Mouse (Mus musculus): ENCODE measurements around the gene Sh3bgrl. TPM values are rescaled to one million over a fixed set of nuclear protein-coding genes. Genes with fewer than 3 reads are reported as not detected.

Sh3bgrl gene
- total RNA-seq, 2 experiments from 2014 or later, result 115 to 118 TPM

- no peak for DNase-seq (ENCODE audit: low spot score in 2 of 2)
These were observed 34.9 kb downstream of the Sh3bgrl start for GRCm38 (mm10) chrX:109130066-109130465.

DNA sequence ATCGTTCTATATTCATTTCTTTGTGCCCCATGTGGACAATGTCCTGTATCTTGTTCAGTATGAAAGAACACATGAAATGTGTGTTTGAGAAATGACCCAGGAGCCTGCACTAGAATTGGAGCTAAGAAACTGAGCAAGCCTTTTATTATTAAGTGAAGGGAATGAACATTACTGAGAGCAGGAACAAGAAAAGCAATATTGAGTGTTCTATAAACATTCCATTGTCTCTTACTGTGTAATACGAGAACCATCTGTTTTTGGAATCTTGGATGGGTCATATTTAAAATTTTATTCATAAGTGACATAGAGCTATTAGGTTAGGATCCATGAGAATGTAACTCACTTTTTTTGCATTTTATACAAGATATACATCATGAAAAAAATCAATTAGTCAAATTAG is 36.7 kb downstream of the Sh3bgrl start:
- DNase-seq (ENCODE audit: low spot score in 2 of 2), result no peak

DNA sequence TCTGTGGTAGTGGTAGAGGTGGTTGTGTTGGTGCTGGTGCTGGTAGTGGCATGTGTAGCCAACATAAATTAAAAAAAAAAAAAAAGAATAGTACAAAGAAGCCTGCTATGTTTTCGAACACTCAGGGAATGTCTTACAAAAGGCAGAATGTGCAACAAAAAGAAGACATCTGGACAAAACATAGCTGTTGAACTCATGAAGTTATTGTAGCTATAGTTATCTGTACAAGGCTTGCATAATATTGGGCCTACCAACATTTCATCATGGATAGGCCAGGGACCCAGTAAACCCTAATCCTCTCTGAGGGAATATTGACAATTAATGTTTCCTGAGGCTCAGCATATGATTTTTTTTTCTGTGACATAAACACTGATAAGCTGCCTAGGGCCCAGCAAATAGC is 37.3 kb downstream of the Sh3bgrl start:
- DNase-seq (ENCODE audit: low spot score in 2 of 2), result no peak

DNA sequence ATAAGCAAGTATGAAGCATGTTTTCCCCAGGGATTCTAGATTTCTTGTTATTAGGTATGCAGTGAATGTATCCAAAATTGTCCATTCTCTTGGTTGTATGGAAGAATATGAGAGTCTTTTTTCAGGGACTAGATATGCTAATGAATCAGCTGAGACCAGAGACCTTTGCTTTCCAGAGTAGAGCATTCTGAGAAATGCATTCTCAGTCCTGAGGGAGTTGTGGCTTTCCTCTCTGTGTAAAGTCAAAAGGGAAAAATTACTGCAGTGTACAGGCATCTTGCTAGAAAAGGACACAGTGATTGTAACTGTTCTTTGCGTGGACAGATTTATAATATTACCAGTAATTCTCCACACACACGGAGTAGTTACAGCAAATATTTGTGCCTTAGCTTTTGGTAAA is 38.3 kb downstream of the Sh3bgrl start:
- no peak for DNase-seq (ENCODE audit: low spot score in 2 of 2)

DNA sequence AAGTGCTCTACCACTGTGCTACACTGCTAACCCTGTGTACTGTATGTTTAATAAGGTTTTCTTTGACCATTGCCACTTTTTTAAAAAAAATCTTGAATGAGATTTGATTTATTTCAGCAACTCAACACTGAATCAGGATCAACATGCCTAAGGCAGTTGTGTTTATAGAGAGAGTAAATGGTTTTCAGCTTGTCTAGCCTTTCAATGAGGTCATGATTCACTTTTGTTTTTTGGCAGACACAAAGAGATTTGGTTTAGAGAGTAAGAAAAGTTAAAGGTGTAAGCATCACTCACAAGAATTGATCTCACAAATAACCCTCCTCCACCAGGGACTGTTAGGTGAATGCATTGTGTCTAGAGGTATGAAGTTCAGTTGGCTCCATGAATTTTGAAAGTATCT is 41.1 kb downstream of the Sh3bgrl start:
- no peak for DNase-seq (ENCODE audit: low spot score in 2 of 2)

GRCm38 (mm10) chrX:109136820-109137219 is 41.7 kb downstream of the Sh3bgrl start:
- no peak for DNase-seq (ENCODE audit: low spot score in 2 of 2)

GRCm38 (mm10) chrX:109137295-109137694 is 42.1 kb downstream of the Sh3bgrl start:
- no peak for DNase-seq (ENCODE audit: low spot score in 2 of 2)

GRCm38 (mm10) chrX:109141337-109141870 is 46.2 kb downstream of the Sh3bgrl start:
- no peak for DNase-seq (ENCODE audit: low spot score in 2 of 2)

DNA sequence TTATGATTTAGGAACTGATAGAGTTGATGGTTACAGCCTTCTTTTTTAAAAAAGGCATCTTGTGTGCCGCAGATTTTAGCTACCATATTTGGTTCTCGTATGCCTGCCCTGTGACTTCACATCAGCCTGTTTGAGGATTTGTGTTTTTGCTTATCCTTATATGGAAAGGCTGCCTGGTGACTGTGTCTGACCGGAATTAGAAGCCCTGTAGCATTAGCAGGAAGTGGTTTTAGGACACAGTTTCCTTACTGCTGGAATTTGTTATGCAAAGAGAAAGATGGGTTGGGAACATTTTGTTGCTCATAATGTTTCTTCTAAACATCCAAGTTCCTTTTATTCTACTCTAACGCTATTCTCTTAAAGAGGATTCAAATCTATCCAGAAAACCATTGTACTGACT is 47.1 kb downstream of the Sh3bgrl start:
- no peak for DNase-seq (ENCODE audit: low spot score in 2 of 2)

DNA sequence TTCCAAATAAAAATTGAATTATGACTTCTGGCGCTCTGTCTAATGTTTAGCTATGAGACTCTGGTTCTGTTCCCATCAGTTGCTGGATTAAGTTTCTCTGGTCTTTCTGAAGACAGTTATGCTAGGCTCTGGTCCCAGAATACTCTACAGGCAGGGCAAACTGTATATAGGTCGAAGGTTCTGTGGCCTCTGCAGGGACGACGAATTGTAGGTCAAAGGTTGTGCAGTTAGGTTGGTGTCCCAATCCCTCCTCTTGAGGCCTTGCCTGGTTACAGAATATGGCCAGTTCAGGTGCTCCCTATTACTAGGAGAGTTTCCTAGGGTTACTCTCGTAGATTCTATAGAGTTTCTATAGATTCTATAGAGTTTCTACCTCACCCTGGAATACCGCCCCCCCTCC is 50.6 kb downstream of the Sh3bgrl start:
- DNase-seq (ENCODE audit: low spot score in 2 of 2), result no peak

GRCm38 (mm10) chrX:109147108-109147507 is 51.9 kb downstream of the Sh3bgrl start:
- no peak for DNase-seq (ENCODE audit: low spot score in 2 of 2)

DNA sequence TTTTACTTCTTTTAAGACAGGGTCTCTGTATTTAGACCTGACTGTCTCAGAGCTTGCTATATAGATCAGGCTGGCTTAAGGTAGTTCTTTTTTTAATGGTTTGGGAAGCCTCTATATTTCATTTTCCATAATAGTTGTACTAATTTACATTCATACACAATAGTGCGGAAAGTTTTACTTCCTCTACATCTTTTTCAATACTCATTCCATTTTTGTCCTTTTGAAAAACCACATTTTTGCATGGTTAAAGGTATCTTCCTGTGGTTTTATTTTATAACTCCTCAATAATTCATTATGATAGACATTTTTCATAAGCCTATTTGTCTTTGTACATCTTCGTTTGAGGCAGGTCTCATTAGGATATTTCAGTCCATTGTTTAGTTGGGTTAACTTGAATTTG is 56.1 kb downstream of the Sh3bgrl start:
- DNase-seq (ENCODE audit: low spot score in 2 of 2), result no peak

DNA sequence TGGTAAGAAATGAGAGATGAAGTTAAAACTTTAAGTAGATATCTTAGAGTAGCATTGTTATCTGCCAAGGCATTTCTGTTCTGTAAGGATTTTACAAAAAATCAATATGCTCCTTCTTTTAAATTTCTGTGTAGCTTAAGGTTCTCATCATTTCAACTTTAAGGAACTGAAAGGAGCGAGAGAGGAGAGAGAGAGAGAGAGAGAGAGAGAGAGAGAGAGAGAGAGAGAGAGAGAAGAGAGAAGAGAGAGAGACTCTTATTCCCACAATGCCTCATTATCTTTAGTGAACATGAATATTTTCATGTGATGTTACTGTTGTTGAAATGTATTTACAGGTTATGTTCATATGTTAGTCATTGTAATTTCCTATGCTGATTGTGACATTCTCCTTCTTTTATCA is 65.2 kb downstream of the Sh3bgrl start:
- DNase-seq (ENCODE audit: low spot score in 2 of 2), result no peak

- DNase-seq (ENCODE audit: low spot score in 2 of 2), result no peak
These were observed 65.7 kb downstream of the Sh3bgrl start for GRCm38 (mm10) chrX:109160901-109161300.

DNA sequence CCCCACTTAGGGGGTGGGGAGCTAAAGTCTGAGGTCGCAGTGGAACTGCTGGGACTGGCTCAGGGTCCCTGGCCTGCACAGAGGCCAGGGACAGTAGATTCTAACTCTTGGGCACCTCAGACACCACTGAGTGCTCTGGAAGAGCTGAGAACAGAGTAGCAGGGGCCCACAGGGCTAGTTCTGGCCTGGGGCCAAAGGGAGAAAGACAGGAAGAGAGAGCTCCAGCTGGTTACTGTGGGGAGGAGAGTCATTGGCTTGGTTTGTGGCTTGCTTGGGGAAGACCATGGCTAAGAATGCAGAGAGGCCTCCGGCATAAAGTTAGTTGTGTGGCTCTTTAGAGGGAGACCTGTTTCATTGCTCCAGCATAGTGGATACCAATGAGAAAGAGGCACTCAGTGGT is 79.9 kb downstream of the Sh3bgrl start:
- DNase-seq (ENCODE audit: low spot score in 2 of 2), result no peak

DNA sequence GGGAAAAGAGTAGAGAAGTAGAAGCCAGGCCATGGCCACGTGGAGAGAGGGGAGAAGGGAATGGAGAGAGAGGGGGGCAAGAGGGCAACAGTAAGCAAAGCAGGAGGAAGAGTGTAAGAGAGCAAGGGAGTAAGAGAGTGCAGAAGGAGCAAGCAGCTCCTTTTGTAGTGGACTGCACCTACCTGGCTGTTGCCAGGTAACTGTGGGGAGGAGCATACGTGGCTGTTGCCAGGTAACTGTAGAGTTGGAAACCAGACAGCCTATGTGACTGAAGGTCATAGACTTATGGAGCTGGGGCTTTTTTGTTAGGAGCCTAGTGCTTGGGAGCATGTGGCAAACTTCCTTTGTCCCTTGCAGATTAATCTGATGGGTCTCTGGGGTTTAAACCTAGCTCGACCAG is 80.3 kb downstream of the Sh3bgrl start:
- DNase-seq (ENCODE audit: low spot score in 2 of 2), result no peak

DNA sequence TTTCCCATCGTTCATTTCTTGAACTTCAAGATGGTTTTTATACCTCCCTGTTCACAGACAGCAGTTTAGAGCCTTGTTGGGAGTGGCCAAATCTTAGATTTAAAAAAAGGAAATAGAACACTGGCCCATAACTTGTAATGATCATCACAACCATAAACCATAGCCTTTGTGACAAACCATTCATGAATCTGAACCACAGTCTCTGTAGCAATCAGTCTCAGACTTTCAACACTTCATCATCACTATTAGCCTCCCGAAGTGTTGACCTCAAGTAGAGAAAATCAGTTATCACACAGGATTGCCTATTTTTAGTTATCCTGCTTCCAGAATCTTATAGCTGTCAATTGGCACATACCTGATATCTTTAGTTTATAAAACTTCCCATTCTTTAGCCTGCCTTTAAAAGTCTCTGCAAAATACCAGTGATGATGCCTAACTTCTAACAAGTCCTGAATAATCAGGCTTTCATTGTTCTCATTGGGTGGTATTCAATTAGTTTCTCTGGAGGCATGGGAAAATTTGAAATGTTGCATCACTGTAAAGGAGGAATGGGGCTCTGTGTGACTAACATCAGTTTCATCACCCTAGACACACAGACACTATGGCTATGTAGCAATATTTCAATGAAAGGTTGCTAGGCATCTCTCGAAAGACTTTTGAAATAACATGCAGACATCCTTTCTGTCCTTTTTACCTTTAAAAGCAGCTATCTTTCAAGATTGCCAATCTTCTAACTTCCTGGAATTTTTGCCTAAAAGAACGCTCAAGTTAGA is 89.7 kb downstream of the Sh3bgrl start:
- no peak for DNase-seq (ENCODE audit: low spot score in 2 of 2)

DNA sequence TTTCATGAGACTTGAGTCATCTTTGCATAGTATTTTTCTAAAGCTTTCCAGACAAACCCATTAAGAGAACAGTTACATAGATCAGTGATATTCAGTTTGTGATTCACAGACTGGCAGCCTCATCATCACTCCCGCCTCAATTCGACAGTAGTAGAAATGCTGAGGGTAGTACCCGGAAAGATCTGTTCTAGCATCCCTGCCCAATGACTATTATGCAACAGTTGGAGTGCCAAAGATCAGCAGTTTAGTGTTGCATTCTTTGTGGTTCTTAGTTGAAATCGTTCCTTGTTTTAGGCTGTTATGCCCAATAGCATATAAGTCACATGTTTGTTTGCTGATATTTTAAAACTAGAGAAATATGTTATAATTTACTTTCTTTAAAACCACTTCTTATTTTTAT is 94.4 kb downstream of the Sh3bgrl start:
- DNase-seq (ENCODE audit: low spot score in 2 of 2), result no peak

DNA sequence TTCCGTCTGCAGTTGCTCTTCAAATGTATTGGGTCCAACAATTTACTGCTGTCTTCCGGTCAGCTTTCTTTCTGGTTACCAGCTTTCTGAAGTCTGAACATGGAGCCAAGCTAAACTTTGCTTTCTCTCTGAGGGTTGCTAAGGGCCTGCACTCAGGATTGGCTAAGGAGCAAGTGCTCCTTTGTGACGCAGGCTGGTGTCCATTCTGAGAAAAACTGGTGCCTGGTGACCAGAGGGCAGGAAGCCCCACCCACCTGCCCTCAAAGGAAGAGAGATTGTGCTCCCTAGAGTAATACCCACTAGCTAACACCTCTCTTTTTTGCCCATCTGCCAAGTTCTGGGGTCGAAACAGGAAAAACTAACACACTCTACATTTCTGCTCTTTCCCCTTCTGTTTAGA is 95.8 kb downstream of the Sh3bgrl start:
- DNase-seq (ENCODE audit: low spot score in 2 of 2), result no peak

- no peak for DNase-seq (ENCODE audit: low spot score in 2 of 2)
These were observed 96.3 kb downstream of the Sh3bgrl start for GRCm38 (mm10) chrX:109191436-109191835.

DNA sequence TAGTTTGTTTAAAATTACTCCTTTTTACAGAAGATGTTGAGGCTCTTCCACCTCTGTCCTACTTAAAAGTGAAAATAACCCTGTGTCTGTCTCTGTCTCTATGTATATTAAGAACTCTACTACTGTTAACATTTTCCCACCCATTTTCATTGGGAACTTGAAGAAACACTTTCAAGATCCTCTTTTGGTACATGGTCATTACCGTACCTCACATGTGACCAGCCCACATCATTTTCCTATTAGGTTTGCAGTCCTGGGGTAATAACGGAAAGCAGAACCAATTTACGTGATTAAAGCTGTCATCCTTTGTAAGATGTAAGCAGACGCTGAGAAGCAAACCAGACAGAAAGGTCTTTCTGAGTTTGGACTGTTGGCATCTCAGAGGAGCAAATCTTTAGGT is 101.3 kb downstream of the Sh3bgrl start, which contains the start of gene Gm6377:
Gene Gm6377 (plus strand): TSS at position 289 of the 400 bp plus-strand sequence.
- DNase-seq (ENCODE audit: low spot score in 2 of 2), result no peak

DNA sequence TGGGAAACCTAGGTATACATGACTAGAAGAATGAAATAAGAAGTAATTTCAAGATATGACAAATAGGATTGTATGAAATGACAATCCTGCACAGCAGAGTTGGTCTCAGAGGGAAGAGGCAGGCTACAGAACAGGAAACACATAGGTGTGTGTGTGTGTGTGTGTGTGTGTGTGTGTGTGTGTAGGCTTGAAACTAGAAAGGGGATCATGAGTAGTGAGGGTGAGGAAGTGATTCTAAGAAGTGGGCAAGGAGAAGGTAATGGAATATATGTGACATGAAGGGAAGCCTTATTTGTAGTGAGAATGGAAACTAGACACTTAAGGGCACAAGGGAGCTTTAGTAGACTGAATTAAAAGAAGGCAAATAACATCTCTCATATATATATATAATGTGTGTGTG is 112.7 kb downstream of the Sh3bgrl start:
- no peak for DNase-seq (ENCODE audit: low spot score in 2 of 2)

DNA sequence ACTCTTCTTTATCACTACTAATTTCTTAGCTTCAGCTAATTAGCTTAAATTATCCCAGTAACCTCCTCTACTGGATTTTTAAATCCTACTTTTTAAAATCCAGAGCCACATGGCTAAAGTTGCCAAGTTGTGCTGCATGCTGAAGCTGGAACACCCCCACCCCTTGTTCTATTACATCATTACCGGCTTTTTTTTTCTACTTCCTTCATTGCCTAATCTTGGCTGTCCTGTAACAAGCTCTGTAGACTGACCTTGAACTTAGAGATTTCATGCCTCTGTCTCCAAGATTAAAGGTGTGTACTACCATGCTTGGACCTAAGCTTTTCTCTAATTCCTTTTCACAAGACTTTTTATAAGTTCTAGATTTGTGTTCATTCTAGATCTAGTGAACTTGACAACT is 133.6 kb downstream of the Sh3bgrl start:
- DNase-seq (ENCODE audit: low spot score in 2 of 2), result no peak

Measured in adrenal gland, adult 18-20 months (tissue).